Mouse (Mus musculus) heart, postnatal 25 days (tissue): ENCODE results near the gene Pou2f3. TPM values are rescaled to one million over a fixed set of nuclear protein-coding genes. Genes with fewer than 3 reads are reported as not detected.

ENCODE experiments used
- DNase-seq: peaks from one replicate; pipeline ENCODE4 v3.0.0; 2022; ENCODE audit warnings: low spot score
- intact Hi-C: fragments of 180-260 bp; cut with DNase I; formaldehyde crosslinking; loops from one replicate; pipeline ENCODE4 v1.15.1; 2025
- total RNA-seq, 2 experiments: library from RNA; stranded (reverse); gene quantifications; 2 replicates each; pipeline ENCODE4 v1.2.3; 2021

Pou2f3 gene
- total RNA-seq, 2 experiments from 2014 or later, result 0.11 TPM; not detected in 1

- intact Hi-C loops, result no loop called here
- DNase-seq, result peak; percentile 46
These were observed 93.8 kb downstream of the Pou2f3 start, which contains the start of gene Tmem136 for GRCm38 (mm10) chr9:43116134-43116996. Gene Tmem136 (minus strand): TSS chr9:43116570.

DNA sequence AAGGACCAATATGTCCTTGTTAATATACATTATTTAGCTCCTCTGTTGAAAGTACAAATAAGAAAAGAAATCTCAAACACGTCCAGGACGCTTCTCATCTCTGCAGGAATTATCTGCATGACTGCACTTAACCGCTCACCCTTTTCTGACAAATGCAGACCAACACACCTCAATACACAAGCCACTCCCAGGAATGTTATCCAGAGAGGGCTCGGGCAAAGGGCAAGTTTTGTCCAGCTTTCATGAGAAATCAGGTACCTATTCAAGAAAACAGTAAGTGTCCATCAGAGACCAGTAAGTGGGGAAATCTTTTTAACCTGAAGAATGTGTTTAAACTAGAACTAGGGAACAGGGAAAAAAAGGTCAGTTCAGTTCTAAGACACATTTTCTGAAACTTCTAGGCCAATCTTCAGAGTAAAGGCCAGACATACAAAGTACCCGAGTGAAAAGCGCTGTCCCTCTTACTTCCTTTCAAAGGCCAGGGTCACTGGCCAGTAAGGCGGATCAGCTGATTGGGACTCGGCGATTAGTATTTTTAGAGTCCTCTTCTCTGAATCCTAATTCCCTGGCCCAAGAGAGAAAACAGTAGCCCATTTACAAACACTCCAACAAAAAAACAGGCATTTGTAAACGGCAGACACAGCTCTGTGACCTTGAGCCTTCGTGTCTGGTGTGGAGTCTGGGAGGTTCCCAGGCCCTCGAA is 94.6 kb downstream of the Pou2f3 start:
- no peak for DNase-seq
- intact Hi-C loops, result no loop called here

DNA sequence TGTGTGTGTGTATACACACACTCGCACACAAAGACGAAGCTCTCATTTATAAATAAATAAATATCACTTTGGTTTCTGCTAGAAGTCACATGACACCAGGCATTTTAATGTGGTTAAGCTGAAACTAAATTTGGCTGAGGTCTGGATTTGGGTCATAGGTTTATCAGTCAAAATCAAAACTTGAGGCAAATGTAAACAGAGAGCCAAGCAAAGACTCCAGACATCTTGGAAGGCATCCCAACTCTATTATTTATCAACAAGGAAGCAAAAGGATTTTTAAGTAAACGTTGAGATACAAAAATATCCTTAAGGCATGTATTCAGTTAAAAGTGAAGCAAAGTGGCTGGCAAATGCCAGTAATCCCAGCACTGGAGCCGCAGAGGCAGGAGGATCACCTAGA is 95.3 kb downstream of the Pou2f3 start:
- intact Hi-C loops, result no loop called here
- DNase-seq, result no peak

DNA sequence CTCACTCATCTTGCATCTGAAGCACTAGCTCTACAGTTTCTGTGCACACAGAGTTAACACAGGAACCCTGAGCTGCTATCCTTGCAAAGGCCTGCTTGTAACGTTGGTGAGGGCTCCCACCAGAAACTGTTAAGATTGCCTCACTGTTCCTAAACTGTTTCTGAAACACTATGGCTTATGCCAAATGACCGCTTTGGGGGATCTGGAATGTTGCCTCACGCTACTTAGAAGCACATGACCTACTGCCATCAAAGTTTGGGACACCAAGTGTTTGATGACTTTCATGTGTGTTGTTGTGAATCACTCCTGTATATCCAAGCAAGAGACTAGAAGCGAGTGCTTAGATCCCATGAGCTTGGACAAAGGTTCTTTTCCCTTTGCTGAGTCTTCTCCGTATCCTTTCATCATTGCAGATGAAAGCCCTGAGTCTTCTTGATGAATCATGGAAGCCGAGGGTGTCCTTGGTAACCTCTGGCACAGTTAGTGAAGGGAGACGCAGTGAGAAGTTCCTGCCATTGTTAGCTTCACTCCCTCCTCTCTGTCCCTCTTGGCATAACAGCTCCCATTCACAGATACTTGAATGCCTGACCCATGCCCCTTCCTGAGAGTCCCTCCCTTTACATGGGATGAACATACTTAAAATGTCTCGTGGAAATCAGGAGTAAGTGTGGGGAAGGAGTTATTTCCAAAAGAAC is 99.7 kb downstream of the Pou2f3 start:
- no peak for DNase-seq
- intact Hi-C loops, result no loop called here

DNA sequence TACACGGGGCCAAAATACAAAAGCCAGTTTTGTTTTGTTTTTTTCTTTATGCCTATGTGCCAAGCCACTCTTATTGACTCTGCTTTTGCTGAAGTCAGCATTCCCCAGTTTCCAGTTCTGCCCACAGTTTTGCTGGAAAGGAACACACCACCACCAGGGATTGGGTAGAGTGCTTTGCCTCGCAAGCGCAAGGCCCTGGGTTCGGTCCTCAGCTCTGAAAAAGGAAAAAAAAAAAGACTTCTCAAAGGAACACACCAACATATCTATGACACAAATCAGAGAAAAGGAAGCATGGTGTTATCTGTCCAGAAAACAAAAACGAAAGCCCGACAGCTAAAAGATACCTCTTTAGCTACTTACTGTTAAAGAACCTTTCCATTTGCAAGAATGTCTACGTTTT is 101.0 kb downstream of the Pou2f3 start:
- no peak for DNase-seq
- intact Hi-C loops, result no loop called here

DNA sequence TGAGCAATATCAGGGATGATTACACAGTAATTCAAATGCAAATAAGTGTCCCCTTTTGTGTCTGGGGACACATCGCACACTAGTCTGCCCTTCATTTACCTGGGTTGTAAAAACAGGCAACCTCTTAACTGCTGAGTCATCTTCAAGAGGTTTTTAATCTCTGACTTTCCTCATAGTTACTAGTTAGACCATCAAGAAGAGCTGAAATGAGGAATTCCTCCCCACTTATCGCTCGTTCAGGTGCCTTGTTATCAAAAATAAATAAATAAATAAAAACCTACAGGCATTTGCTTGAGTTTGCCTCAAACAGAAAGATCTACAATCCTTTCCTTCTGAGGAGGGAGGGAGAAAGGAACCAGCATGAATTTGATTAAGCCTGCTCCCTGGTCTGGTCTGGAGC is 101.4 kb downstream of the Pou2f3 start:
- intact Hi-C loops, result no loop called here
- DNase-seq, result no peak

DNA sequence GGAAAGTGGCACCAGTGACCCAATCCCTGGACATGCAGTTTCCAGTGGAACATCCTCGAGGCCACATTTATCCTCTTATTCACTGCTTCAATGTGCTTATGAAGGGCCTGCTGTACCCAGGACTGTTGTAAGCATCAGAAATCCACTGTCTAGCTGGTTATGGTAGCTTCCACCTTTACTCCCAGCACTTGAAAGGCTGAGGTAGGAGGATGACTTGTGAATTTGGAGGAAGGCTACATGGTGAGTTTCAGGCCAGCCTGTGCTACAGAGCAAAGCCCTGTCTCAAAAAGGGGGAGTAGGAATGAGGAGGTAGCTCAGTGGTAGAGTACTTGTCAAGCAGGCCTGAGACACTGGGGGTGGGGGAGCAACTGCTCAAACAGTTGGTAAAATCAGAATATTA is 102.1 kb downstream of the Pou2f3 start:
- DNase-seq, result no peak
- intact Hi-C loops, result no loop called here

- no peak for DNase-seq
- intact Hi-C loops, result loop anchor here (1.0 kb wide), 1 partner anchor 107 kb away; no protein-coding TSS in a partner anchor
These were observed 102.6 kb downstream of the Pou2f3 start for GRCm38 (mm10) chr9:43107555-43107954.

GRCm38 (mm10) chr9:43107187-43107517 is 103.0 kb downstream of the Pou2f3 start, which contains the start of gene Arhgef12:
Gene Arhgef12 (minus strand): TSS chr9:43107239.
- DNase-seq, result peak; percentile 36
- intact Hi-C loops, result loop anchor here (1.0 kb wide), 1 partner anchor 107 kb away; no protein-coding TSS in a partner anchor

- intact Hi-C loops, result loop anchor here (1.0 kb wide), 1 partner anchor 106 kb away; no protein-coding TSS in a partner anchor
- DNase-seq, result no peak
These were observed 103.6 kb downstream of the Pou2f3 start for GRCm38 (mm10) chr9:43106426-43107186.

GRCm38 (mm10) chr9:43105664-43106361 is 104.4 kb downstream of the Pou2f3 start:
- intact Hi-C loops, result no loop called here

DNA sequence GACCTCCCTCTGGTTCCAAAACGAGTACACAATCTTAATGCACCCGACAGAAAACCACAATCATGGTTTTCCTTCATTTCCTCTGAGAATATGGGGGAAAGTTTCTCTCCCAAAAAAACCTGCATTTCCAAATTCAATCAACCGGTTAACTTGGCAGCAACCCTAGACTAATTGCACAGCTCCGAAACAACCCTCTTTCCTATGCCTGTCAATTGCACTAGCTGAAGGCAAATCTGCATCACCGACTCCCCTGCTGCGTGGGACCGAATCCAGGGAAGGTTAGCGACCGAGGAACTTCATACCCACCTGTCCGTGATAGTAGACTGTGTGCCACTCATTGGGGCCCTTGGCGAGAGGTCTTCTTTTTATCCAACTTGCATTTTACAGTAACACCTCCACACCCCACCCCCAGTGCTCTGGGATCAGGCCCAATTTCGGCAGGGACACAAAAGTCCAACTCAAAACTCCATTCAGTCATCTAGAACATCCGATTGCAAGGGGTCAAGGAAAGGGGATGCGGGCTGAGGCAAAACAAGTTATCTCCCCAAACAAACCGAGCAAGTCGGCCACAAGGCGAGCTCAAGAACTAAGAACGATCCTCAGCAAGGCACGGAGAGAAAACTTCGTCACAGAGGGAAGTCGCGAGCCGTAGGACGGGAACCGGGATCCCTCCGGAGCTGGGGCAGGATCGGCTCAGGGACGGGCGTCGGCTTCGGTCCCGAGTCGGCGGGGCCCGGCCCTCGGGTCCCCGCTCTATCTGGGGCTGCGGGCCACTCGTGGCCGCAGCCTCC is 105.1 kb downstream of the Pou2f3 start:
- intact Hi-C loops, result no loop called here
- DNase-seq, result no peak

More at GRCm38 (mm10) chr9:43105664-43106361, 104.4 kb downstream of the Pou2f3 start:
- DNase-seq, result peak; percentile 90

GRCm38 (mm10) chr9:43104526-43104872 is 105.7 kb downstream of the Pou2f3 start:
- intact Hi-C loops, result no loop called here
- DNase-seq, result no peak

GRCm38 (mm10) chr9:43103675-43104299 is 106.4 kb downstream of the Pou2f3 start:
- intact Hi-C loops, result loop anchor here (2.0 kb wide), 1 partner anchor 19 kb away; no protein-coding TSS in a partner anchor

GRCm38 (mm10) chr9:43102931-43103330 is 107.2 kb downstream of the Pou2f3 start:
- intact Hi-C loops, result loop anchor here (2.0 kb wide), 1 partner anchor 18 kb away; no protein-coding TSS in a partner anchor

More at GRCm38 (mm10) chr9:43103675-43104299, 106.4 kb downstream of the Pou2f3 start:
- no peak for DNase-seq

GRCm38 (mm10) chr9:43101936-43102595 is 108.1 kb downstream of the Pou2f3 start:
- intact Hi-C loops, result loop anchor here (2.0 kb wide), 1 partner anchor 17 kb away; no protein-coding TSS in a partner anchor
- no peak for DNase-seq

More at GRCm38 (mm10) chr9:43102931-43103330, 107.2 kb downstream of the Pou2f3 start:
- DNase-seq, result no peak

- intact Hi-C loops, result no loop called here
- DNase-seq, result no peak
These were observed 111.2 kb downstream of the Pou2f3 start for GRCm38 (mm10) chr9:43098922-43099321.
